Mouse (Mus musculus) liver, postnatal 0 days (tissue): ENCODE measurements at regions not wholly inside any gene's neighbourhood (a gene's known extent, or its start where the extent isn't known, plus 50 kb on each side); places are given as distances from the start of the nearest gene placed in this dataset.

ENCODE experiments used
- CTCF ChIP-seq: sonication (generic); IDR thresholded peaks from 2 replicates; pipeline ENCODE4 v1.5.1; 2016; ENCODE audit warnings: antibody characterized with exemption, low read depth
- EP300 ChIP-seq: IDR thresholded peaks from 2 replicates; pipeline ENCODE4 v1.6.1; 2016; ENCODE audit warnings: antibody characterized with exemption, low read depth, mild to moderate bottlenecking

DNA sequence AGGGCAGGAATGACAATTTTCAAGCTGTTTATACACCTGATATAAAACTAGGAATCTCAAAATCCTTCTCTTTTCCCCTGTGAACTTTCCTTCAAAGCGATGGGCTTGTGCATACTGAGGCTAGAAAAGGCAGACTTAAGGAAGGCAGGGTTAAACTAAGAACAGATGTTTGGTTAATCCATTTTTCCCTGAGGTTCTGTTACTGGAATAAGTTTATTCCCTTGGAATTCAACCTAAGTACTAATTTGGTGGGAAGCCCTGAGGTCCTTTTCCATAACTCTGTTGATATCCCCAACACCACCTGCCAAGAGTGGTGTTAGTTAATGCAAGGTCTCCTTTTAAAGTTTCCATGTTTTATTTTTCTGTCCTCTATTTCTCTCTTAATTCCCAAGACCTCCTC is 512.5 kb upstream of the Adam34 start:
- TF ChIP-seq CTCF (no peak), EP300 (no peak)
